Mouse (Mus musculus) liver, postnatal 0 days (tissue): ENCODE data around the gene Spdef. TPM values are rescaled to one million over a fixed set of nuclear protein-coding genes. Genes with fewer than 3 reads are reported as not detected.

ENCODE experiments used
- ATAC-seq: fragments of 200-750 bp; cut with Nextera tagmentation; 2 replicates; pipeline ENCODE4 v1.8.0; 2017; ENCODE audit warnings: mild to moderate bottlenecking, moderate library complexity
- DNase-seq: peaks from one replicate; pipeline ENCODE4 v3.0.0-alpha.2; 2016
- H3K27ac ChIP-seq: fragments of 300-500 bp; sonication (generic); 2 replicates; pipeline ENCODE4 v1.5.1; 2014; ENCODE audit warnings: antibody characterized with exemption, moderate library complexity, mild to moderate bottlenecking, low read depth
- H3K27me3 ChIP-seq: fragments of 300-500 bp; sonication (generic); 2 replicates; pipeline ENCODE4 v1.6.1; 2014; ENCODE audit warnings: low read length, control low read depth, mixed read lengths; ENCODE audit not compliant: insufficient read depth
- H3K36me3 ChIP-seq: fragments of 300-500 bp; sonication (generic); replicated peaks from 2 replicates; pipeline ENCODE4 v1.6.1; 2014; ENCODE audit warnings: mild to moderate bottlenecking, control low read depth, low read length, moderate library complexity, mixed read lengths; ENCODE audit not compliant: insufficient read depth
- H3K4me1 ChIP-seq: fragments of 300-500 bp; sonication (generic); 2 replicates; pipeline ENCODE4 v1.6.1; 2014; ENCODE audit warnings: antibody characterized with exemption, mild to moderate bottlenecking, control low read depth; ENCODE audit not compliant: insufficient read depth
- H3K4me2 ChIP-seq: fragments of 300-500 bp; sonication (generic); 2 replicates; pipeline ENCODE4 v1.6.1; 2014; ENCODE audit warnings: low read depth, mild to moderate bottlenecking, low read length, moderate library complexity, mixed read lengths
- H3K4me3 ChIP-seq: fragments of 300-500 bp; sonication (generic); 2 replicates; pipeline ENCODE4 v1.5.1; 2014; ENCODE audit warnings: low read depth, low read length
- H3K9ac ChIP-seq: fragments of 300-500 bp; sonication (generic); replicated peaks from 2 replicates; pipeline ENCODE4 v1.6.1; 2014; ENCODE audit warnings: mild to moderate bottlenecking, moderate library complexity
- H3K9me3 ChIP-seq: fragments of 300-500 bp; sonication (generic); 2 replicates; pipeline ENCODE4 v1.6.1; 2016; ENCODE audit warnings: mild to moderate bottlenecking, control low read depth, low read length, mixed read lengths
- CTCF ChIP-seq: sonication (generic); IDR thresholded peaks from 2 replicates; pipeline ENCODE4 v1.5.1; 2016; ENCODE audit warnings: antibody characterized with exemption, low read depth
- EP300 ChIP-seq: IDR thresholded peaks from 2 replicates; pipeline ENCODE4 v1.6.1; 2016; ENCODE audit warnings: antibody characterized with exemption, low read depth, mild to moderate bottlenecking
- WGBS: fragments of 180-500 bp; shearing (Covaris S2); extraction: QIAGEN DNeasy Blood & Tissue Kit; methylation state at CpG from one replicate; pipeline ENCODE4 v1.1.7; 2014; ENCODE audit not compliant: insufficient replicate concordance; 5-methylcytosine and 5-hydroxymethylcytosine counted together
- polyA plus RNA-seq: library from polyadenylated mRNA; unstranded; fragments of >200 nt; fragmentation: Nextera tagmentation; extraction: Ambion mirVana; gene quantifications from 2 replicates; pipeline ENCODE4 v1.2.1, GENCODE M21; 2015

The Spdef gene
- polyA plus RNA-seq = 0.08 TPM in 1 of 2 replicates, not detected in the other

DNA sequence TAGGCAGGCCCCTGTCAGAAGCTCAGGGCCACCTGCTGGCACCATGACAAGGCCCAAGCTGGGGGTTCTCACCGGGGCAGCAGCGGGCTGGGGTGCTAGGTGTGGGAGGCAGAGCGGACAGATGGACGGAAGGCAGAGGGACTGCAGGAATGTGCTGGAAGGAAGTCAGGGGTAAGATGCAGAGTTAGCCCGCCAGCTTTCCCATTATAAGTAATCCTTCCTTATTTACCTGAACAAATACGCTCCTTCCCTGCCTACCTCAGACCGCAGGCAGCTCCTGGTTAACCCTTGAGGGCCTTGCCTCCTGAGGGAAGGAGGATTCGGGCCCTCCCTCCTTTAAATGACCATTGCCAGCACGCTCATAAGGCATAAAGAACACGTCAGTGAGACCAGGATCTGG lies at the start of gene Spdef:
Gene Spdef (minus strand): TSS at position 186 of the 400 bp plus-strand sequence.
- no peak within 1 kb of the TSS for H3K9ac ChIP-seq
- ATAC-seq = no peak
- H3K4me2 ChIP-seq = no peak within 1 kb of the TSS

DNA sequence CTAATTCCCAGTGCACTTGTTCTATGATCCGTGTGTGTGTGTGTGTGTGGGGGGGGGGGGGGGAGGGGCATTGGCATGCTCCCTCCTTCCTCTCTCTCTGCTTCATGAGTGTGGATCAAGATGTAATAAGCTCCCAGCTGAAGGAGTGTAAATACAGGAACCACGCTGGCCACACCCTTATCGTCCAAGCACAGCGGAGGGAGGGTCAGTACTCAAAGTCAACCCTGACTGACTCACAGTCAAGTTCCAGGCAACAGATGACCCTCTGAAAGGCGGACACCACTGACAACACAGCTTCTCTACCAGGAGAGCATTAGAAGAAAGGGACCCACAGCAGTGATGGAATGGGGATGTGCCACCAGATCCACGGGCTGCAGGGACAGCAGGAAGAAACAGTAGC lies 49.1 kb upstream of the Spdef start:
- peak overlapping the region; percentile 56 for H3K4me2 ChIP-seq
- H3K4me3 ChIP-seq = peak overlapping the region; percentile 8

More for the DNA sequence above, at the start of gene Spdef:
- Histone ChIP-seq H3K36me3 (no peaks in the 10 kb centered on the region), H3K27me3 (no peaks in the 10 kb centered on the region), H3K4me1 (peaks cover 5% of the 10 kb centered on the region; the same call in 1 of the 2 replicates), H3K9me3 (no peaks in the 10 kb centered on the region), H3K4me3 (no peak within 1 kb of the TSS), H3K27ac (no peak within 1 kb of the TSS)
- TF ChIP-seq EP300 (no peak), CTCF (no peak)
- no peak for DNase-seq
- 71% methylated on average over 10 of the region's 10 CpGs for WGBS

DNA sequence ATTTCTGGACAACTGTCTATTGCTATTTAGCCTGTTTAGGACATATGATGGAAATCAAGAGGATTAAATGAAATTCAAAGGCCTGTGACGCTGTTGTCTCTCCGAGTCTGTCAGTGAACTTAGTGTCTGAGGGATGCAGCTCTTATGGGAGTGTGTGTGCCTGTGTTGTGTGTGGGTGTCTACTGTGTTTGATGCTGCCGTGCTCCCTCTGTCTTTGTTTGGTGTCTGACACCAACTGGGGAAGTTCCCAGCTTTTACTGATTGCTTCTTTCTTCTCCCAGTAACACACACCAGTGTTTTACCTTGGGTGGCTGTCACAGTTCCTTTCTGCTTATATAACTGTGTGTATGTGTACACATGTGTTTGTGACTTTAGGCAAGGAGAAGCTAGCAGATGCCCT lies 45.4 kb upstream of the Spdef start:
- Histone ChIP-seq H3K36me3 (peaks cover 24% of the 10 kb centered on the region), H3K9ac (no peak overlapping the region), H3K4me1 (peaks cover 14% of the 10 kb centered on the region; the same call in 1 of the 2 replicates), H3K4me2 (no peak overlapping the region), H3K9me3 (no peaks in the 10 kb centered on the region), H3K27me3 (no peaks in the 10 kb centered on the region), H3K27ac (no peak overlapping the region), H3K4me3 (no peak overlapping the region)
- DNase-seq = no peak
- no peak for TF ChIP-seq CTCF
- no peak for TF ChIP-seq EP300
- 84% methylated on average over 3 of the region's 3 CpGs for WGBS
- no peak for ATAC-seq

More for the DNA sequence above, 49.1 kb upstream of the Spdef start:
- peaks cover 26% of the 10 kb centered on the region; the same call in 1 of the 2 replicates for H3K4me1 ChIP-seq
- H3K9me3 ChIP-seq = no peaks in the 10 kb centered on the region
- 46% methylated on average over 6 of the region's 6 CpGs for WGBS
- peak overlapping the region; percentile 90 for H3K27ac ChIP-seq
- peaks cover 29% of the 10 kb centered on the region for H3K36me3 ChIP-seq
- peak overlapping the region; percentile 32 for H3K9ac ChIP-seq
- H3K27me3 ChIP-seq = no peaks in the 10 kb centered on the region
- peak; percentile 65 for DNase-seq
- peak; percentile 45 for ATAC-seq
- no peak for TF ChIP-seq CTCF
- TF ChIP-seq EP300 = peak; percentile 10; the same call in 1 of the 2 replicates

DNA sequence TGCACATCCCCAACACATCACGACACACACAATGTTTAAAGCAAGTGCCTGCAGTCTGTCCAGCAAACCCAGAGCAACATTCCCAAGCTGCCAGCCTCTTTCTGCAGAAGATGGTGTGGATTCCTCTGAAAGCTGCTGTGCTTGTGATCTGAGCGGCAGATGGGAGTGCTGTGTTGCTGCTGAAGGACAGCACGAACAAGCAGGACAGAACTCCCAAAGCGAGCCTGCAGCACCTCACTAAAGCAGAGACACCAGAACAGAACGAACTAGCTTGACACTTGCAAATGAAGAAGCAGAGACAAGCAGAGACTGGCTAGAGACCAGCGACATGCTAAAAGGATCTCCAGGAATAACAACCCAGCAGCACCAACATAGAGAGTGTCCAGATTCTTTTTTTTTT lies 42.9 kb upstream of the Spdef start:
- Histone ChIP-seq H3K4me3 (no peak overlapping the region), H3K27ac (no peak overlapping the region), H3K9me3 (no peaks in the 10 kb centered on the region), H3K9ac (no peak overlapping the region), H3K27me3 (no peaks in the 10 kb centered on the region), H3K4me1 (no peaks in the 10 kb centered on the region; the same call in 1 of the 2 replicates), H3K36me3 (peaks cover 35% of the 10 kb centered on the region), H3K4me2 (no peak overlapping the region)
- ATAC-seq (no peak), DNase-seq (no peak)
- 87% methylated on average over 6 of the region's 6 CpGs for WGBS
- TF ChIP-seq CTCF (no peak), EP300 (no peak)

DNA sequence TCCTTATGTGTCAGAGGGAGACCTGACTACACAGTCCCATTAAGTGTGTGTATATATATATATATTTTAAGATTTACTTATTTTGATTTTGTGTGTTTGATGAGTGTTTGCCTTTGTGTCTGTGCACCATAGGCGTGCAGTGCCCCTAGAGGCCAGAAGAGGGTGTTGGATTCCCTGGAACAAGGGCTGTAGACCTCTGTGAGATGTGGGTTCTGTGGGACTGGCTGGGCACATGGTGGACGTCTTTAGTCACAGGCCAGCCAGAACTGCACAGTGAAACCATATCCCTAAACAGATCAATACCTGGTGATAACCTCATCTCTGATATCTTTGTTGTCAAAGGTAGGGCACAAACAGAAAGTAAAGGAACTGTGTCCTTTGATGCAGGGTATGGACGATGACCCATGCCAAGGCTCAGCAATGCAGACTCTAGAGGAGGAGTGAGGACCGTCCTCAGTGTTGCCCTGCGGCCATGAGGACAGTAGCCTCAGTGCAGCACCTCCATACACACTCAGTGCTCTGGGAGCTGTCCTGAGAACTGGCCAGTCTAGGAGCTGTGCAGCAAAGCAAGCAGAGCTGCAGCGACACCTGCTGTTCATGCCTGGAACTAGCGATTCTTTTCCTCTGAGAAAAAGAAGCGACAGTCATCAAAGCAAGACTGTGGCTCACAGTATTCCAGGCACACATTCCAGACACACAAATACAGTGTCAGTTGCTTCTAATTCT lies 40.2 kb upstream of the Spdef start:
- no peaks in the 10 kb centered on the region for H3K4me1 ChIP-seq
- peaks cover 6% of the 10 kb centered on the region for H3K9me3 ChIP-seq
- H3K27me3 ChIP-seq = no peaks in the 10 kb centered on the region
- 63% methylated on average over 8 of the region's 8 CpGs for WGBS
- ATAC-seq (peak; percentile 82), DNase-seq (peak; percentile 80)
- no peak overlapping the region for H3K27ac ChIP-seq
- no peak overlapping the region for H3K4me2 ChIP-seq
- peak; percentile 94 for TF ChIP-seq CTCF
- TF ChIP-seq EP300 = no peak
- peaks cover 38% of the 10 kb centered on the region for H3K36me3 ChIP-seq
- no peak overlapping the region for H3K9ac ChIP-seq
- no peak overlapping the region for H3K4me3 ChIP-seq

DNA sequence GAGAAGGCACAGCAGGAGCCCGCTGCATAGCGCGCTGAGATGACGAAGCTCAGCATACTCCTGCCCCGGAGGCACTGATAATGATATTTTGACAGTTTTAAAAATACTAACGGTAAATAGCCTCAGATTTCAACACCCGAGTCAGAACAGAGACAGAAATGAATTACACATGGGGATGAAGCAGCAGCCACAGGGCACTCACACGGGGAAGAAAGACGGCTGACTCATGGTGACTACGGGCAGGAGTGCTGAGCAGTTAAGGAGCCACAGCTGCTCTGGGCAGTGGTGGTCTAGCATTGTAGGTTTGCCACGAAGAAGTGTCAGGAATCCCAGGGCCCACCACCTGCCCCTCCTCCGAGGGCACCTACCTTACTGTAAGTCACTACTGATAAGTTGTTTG lies 38.8 kb upstream of the Spdef start:
- no peaks in the 10 kb centered on the region for H3K27me3 ChIP-seq
- no peak overlapping the region for H3K27ac ChIP-seq
- no peak overlapping the region for H3K9ac ChIP-seq
- peaks cover 6% of the 10 kb centered on the region for H3K9me3 ChIP-seq
- TF ChIP-seq EP300 (no peak), CTCF (no peak)
- peaks cover 40% of the 10 kb centered on the region for H3K36me3 ChIP-seq
- H3K4me3 ChIP-seq = no peak overlapping the region
- 65% methylated on average over 12 of the region's 12 CpGs for WGBS
- ATAC-seq = no peak
- no peak overlapping the region for H3K4me2 ChIP-seq
- no peak for DNase-seq
- no peaks in the 10 kb centered on the region for H3K4me1 ChIP-seq
